Mouse (Mus musculus) ZHBTc4 (cell line): ENCODE data around the gene Setx.

Experiments used
- DNase-seq: peaks from one replicate; pipeline ENCODE4 v3.0.0-alpha.2; 2011; ENCODE audit warnings: low read depth, low spot score

The Setx gene

GRCm38 (mm10) chr2:29217042-29217441 is 93.1 kb downstream of the Setx start:
- DNase-seq, result no peak

GRCm38 (mm10) chr2:29217897-29218296 is 93.9 kb downstream of the Setx start:
- DNase-seq, result no peak

- no peak for DNase-seq
These were observed 94.8 kb downstream of the Setx start for GRCm38 (mm10) chr2:29218831-29219230.

- peak; percentile 74 for DNase-seq
These were observed 98.3 kb downstream of the Setx start for GRCm38 (mm10) chr2:29222302-29222701.

GRCm38 (mm10) chr2:29223591-29224262 is 99.7 kb downstream of the Setx start:
- DNase-seq, result no peak

GRCm38 (mm10) chr2:29226671-29227070 is 102.7 kb downstream of the Setx start:
- no peak for DNase-seq

- no peak for DNase-seq
These were observed 106.3 kb downstream of the Setx start for GRCm38 (mm10) chr2:29230191-29230835.
